Mouse (Mus musculus): Measurements from ENCODE around the gene Atf4. TPM values are rescaled to one million over a fixed set of nuclear protein-coding genes. Genes with fewer than 3 reads are reported as not detected.

Gene Atf4
- 100 to 1,000 TPM; 101 to 102 TPM for total RNA-seq (2021)
- long read RNA-seq, experiment 1, transcript Atf4-201 (3 exons, 1,725 nt) = major isoform, 28 of 35 reads
- long read RNA-seq, experiment 1, partial matches to known transcripts = 2 of 35 reads
- long read RNA-seq, experiment 1, other reads (novel, unspliced or antisense) = 1 of 35 reads
- long read RNA-seq, experiment 2, transcript Atf4-203 (1 exons, 2,019 nt) = minor isoform, 5 of 48 reads
- long read RNA-seq, experiment 2, transcript Atf4-201 (3 exons, 1,725 nt) = major isoform, 37 of 48 reads
- long read RNA-seq, experiment 2, partial matches to known transcripts = 6 of 48 reads
- long read RNA-seq, experiment 2, other reads (novel, unspliced or antisense) = 0 of 48 reads

DNA sequence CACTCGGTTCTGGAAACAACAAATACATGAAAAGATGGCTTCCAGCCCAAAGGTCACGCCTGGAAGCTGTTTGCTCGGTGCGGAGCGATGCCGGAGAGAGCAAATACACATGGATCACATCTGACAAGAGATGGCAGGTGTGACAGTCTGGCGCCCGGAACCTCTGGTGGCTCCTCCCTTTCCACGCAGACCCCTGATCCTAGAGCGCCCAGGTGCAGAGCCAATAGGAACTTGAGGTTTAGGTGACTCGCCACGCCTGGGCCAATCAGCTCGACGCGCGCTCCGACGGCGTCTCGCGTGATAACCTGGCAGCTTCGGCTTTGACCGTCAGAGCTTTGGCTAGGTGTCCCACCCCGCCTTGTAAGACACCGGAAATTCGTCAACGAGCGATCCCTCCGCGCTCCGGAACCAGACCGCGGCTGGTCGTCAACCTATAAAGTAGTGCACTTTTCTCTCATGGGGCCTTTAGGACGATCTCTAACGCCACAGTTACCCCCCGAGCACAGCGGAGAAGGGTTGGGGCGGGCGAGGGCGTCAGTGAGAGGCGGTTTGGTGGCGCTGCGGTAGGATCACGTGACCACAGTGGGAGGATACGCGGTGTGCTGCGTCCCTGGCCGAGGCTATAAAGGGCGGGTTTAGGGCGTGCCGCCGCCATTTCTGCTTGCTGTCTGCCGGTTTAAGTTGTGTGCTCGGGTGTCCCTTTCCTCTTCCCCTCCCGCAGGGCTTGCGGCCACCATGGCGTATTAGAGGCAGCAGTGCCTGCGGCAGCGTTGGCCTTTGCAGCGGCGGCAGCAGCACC, at the start of gene Atf4:
Gene Atf4, plus strand, starts transcription at position 338 of the 799 bp plus-strand sequence.
- intact Hi-C loops (cut with DNase I; ENCODE audit: low total_unique reads) = no loop called here
- peak; percentile 98 for DNase-seq

DNA sequence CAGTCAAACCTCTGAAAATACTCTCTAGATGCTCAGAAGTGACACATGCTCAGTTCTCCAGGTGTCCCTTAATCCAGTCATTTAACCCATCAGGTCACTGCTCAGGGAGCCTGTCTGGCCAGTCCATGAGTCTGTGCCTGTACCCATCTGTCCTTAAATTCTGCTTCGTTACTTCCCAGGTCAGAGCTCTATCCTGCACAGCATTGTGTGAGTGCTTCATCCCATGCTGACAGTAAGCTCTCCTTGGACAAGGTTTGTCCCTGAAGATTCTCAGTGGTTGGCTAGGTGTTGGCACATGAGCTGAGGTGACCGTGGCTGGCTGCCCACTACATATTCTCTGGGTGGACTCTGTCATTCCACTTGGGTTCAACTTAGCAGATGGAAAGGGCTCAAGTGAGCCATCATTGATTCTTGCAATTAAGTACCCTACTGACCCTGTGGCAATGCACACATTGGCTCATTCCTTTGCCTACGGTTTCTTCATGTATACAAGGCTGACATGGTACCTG, 48.9 kb upstream of the Atf4 start:
- no peak for DNase-seq
- intact Hi-C loops (cut with DNase I; ENCODE audit: low total_unique reads) = no loop called here

DNA sequence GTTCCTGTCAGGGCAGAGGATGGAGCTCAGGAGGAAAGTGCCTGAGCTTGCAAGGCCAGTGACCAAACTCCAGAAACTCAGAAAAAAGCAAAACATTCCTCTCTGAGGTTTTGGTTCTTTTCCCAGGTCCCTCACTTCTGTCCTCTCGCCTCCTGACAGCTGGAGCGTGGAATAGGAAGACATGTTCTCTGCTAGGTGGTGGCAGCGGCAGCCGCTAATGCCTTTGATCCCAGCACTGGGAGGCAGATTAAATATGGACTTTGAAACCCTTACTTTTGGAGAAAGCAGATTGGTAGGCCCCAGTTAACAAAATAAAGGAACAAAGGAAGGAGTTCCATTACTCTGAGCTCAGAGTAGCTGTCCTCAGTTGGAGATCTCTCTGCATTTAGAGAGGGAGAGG, 46.5 kb upstream of the Atf4 start:
- intact Hi-C loops (cut with DNase I; ENCODE audit: low total_unique reads) = no loop called here
- no peak for DNase-seq

GRCm38 (mm10) chr15:80213688-80214087, 41.3 kb upstream of the Atf4 start:
- intact Hi-C loops (cut with DNase I; ENCODE audit: low total_unique reads) = no loop called here
- DNase-seq = no peak

- intact Hi-C loops (cut with DNase I; ENCODE audit: low total_unique reads) = no loop called here
- no peak for DNase-seq
Observed at GRCm38 (mm10) chr15:80215716-80216479, 39.1 kb upstream of the Atf4 start.

DNA sequence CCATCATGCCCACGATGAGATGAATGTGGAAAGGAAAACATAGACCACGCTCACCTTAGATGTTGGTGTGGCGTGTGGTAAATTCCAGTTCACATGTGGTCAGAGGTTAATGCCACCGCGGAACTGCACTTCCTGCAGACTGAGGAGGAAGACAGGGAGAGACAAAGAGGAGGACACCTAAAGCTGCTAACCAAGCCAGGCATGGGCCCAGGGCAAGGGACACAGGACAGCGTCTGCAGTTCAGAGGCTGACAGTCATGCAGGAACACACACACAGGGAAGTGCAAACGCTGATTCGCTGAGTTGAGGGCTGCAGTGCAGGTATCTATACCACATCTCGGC, 38.5 kb upstream of the Atf4 start:
- intact Hi-C loops (cut with DNase I; ENCODE audit: low total_unique reads) = no loop called here

GRCm38 (mm10) chr15:80217476-80217875, 37.5 kb upstream of the Atf4 start:
- no peak for DNase-seq
- intact Hi-C loops (cut with DNase I; ENCODE audit: low total_unique reads) = no loop called here

More for the DNA sequence above, 38.5 kb upstream of the Atf4 start:
- no peak for DNase-seq

DNA sequence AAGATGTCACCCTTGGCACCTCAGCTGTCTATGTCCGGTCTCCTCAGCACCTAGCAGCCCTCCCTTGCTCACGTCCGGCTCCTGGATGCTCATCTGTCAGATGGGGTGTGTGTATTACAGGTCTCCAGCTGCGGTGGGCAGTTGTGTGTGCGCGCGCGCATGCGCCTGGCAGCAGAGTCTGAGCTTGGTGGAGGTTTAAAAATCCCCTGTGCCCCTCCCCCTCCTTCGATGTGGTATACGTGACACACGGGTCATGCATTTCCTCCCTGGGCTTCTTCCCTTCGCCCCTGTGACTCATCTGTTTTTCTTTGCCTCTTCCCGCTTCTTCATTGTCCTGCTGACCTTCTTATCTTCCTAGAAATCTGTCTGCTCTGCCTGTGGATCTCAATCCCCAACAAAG, 35.8 kb upstream of the Atf4 start:
- no peak for DNase-seq
- intact Hi-C loops (cut with DNase I; ENCODE audit: low total_unique reads) = no loop called here

DNA sequence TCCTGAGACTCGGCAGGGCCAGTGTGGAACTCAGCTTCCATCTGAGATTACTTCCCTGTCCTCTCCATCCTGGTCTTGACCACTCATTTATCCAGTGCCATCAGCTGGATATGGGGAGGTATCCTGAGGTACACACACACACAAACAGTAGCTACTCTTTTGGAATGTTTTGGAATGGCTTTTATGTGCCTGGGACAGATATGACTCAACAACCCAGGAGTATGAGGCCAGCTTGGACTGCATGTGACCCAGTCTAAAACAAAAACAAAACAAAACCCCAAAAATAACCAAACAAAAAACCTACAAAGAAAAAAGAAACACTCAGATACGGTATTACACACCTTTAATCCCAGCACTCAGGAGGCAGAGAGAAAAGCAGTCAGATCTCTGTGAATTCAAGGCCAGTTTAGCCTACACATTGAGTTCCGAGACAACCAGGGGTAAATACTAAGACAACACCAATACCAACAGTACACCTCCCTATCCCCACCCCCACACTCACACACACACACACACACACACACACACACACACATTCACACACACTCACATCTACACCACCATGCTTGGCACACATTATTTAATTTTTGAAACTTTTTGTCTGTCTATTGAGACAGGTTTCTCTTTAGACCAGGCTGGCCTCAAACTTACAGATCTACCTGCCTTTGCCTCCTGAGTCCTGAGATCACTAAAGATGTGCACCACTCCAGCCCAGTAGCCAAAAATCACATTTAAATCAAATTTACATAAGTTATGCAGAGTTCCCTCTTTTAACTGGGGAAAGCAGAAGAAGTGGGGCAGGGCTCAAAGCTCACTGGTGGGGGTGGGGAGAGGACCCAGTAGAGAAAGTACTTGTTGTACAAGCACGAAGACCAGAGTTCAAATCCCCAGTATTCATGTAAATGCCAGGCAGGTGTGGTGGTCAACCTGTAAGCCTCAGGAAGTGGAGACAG, 35.0 kb upstream of the Atf4 start:
- intact Hi-C loops (cut with DNase I; ENCODE audit: low total_unique reads) = loop anchor here (10.0 kb wide), 1 partner anchor 105 kb away; no protein-coding TSS in a partner anchor
- no peak for DNase-seq

- intact Hi-C loops (cut with DNase I; ENCODE audit: low total_unique reads) = loop anchor here (10.0 kb wide), 1 partner anchor 106 kb away; no protein-coding TSS in a partner anchor
Observed at GRCm38 (mm10) chr15:80221031-80221430, 34.0 kb upstream of the Atf4 start.

GRCm38 (mm10) chr15:80223751-80224150, 31.2 kb upstream of the Atf4 start:
- no peak for DNase-seq
- intact Hi-C loops (cut with DNase I; ENCODE audit: low total_unique reads) = loop anchor here (10.0 kb wide), 1 partner anchor 109 kb away; no protein-coding TSS in a partner anchor

More at GRCm38 (mm10) chr15:80221031-80221430, 34.0 kb upstream of the Atf4 start:
- no peak for DNase-seq

- intact Hi-C loops (cut with DNase I; ENCODE audit: low total_unique reads) = loop anchor here (5.0 to 10.0 kb wide), 2 partner anchors 37 to 110 kb away; partner anchors contain the start of gene Rps19bp1
- peak; percentile 77 for DNase-seq
Observed at GRCm38 (mm10) chr15:80225208-80225607, 29.8 kb upstream of the Atf4 start.

- DNase-seq = peak; percentile 35
- intact Hi-C loops (cut with DNase I; ENCODE audit: low total_unique reads) = loop anchor here (5.0 to 10.0 kb wide), 2 partner anchors 37 to 111 kb away; partner anchors contain the start of gene Rps19bp1
Observed at GRCm38 (mm10) chr15:80225796-80226195, 29.2 kb upstream of the Atf4 start.

DNA sequence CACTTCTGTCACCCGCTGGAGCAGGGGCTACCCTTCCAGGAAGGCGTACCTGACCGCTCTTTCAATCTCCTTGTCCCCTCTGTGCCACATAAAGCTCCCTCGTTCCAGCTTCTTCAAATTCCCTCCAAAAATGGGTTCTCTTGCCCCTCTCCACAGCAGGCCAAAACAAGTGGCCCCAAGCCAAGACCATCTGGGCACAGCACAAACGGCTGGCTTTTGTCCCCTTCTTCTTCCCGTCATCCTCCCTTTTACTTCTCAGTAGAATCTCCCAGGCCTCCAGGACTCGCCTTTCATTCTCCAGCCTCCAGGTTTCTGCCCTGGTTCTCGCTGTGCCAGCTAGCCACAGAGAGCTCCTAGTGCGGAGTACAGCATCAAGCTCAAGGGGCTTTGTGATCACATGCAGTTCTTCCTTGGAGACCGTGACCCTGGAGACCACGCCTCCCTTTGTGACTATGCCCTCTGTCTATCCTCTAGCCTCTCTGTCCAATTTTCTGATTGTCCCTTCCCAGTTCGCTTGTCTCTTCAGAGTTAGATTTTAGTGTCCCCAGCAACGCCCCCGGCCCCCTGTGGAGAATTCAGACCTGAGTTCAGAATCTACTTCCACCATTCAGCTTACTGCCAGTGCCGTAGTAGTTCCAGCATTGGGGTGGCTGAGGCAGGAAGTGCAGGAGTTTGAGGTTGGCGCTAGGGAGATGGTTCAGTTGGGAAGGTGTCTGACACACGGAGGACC, 26.7 kb upstream of the Atf4 start:
- intact Hi-C loops (cut with DNase I; ENCODE audit: low total_unique reads) = loop anchor here (5.0 to 10.0 kb wide), 2 partner anchors 34 to 113 kb away; partner anchors contain the start of gene Rps19bp1
- peak; percentile 1 for DNase-seq

DNA sequence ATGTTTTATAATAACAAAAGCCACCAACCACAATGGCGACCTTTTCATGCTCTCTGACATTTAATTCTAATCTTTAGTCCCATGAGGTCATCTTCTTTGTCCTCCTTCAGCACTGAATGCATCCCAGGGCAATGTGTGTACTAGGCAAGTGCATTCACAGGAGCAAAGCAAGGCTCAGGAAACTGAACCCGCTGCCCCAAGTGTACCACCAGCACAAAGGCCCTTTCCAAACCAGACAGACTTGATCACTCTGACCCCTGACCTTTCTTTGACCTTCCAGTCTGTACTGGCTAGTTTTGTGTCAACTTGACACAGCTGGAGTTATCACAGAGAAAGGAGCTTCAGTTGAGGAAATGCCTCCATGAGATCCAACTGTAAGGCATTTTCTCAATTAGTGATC, 22.7 kb upstream of the Atf4 start:
- no peak for DNase-seq
- intact Hi-C loops (cut with DNase I; ENCODE audit: low total_unique reads) = no loop called here

GRCm38 (mm10) chr15:80233053-80233452, 21.9 kb upstream of the Atf4 start:
- intact Hi-C loops (cut with DNase I; ENCODE audit: low total_unique reads) = no loop called here
- DNase-seq = no peak

- intact Hi-C loops (cut with DNase I; ENCODE audit: low total_unique reads) = no loop called here
Observed at GRCm38 (mm10) chr15:80233733-80234509, 21.1 kb upstream of the Atf4 start, which contains the start of gene Mief1. Mief1 (plus strand) TSS chr15:80234018.

More at GRCm38 (mm10) chr15:80233733-80234509, 21.1 kb upstream of the Atf4 start, which contains the start of gene Mief1:
- peak; percentile 97 for DNase-seq
